19 mouse cellular contexts compared by ENCODE assay signal in the genomic region with DNA sequence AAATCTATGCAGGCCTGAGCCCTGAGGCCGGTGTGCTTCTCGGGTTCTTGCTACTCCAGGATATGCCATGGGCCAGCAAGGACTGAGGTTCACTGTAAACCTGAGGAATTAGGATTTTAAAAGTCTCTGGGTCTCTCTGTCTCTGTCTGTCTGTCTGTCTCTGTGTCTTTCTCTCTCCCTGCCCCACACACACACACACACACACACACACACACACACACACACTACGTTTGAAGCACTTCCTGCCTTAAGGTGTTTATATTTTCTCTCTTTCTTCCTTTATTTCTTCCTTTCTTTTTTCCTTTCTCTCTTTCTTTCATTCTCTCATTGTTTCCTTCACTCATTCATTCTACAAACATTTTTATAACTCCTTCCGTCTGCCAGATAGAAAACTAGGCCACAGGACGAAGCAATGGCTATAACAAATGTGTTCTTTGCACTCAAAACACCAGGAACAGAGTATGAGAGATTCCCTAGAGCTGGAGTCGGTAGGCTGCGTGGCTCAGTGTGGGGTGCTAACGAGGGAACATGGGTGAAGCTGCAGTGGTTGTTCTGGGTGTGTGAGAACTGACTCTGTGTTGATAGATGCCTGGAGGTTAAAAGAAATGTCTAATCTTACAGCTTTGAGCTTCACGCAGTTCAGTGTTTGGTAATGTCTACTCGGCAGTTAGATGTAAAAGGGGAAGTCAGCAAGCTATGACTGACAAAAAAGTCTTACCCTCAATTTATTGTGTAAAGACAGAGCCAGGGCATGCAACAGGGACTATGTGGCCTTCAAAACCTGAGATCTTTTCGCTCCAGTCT.
DNase-seq lines count a peak whose midpoint lies in the region; ATAC-seq lines count a peak whose summit lies in the region.
"Had no signal": no experiment of that assay in that cellular context is flagged by ENCODE, and none has a peak within 500 bp of the region (broad histone marks: within the 10 kb centered on the region; RNA-seq: fewer than 3 reads in every experiment).

No protein-coding gene starts in this region.

- 30% methylated on average over 11 of the region's 11 CpGs for WGBS in liver, embryonic 15.5 days (ENCODE audit: insufficient replicate concordance)
- 61% methylated on average over 11 of the region's 11 CpGs for WGBS in liver, embryonic 11.5 days
- 80% methylated on average over 11 of the region's 11 CpGs for WGBS in embryonic facial prominence, embryonic 10.5 days
- 83% methylated on average over 11 of the region's 11 CpGs for WGBS in midbrain, embryonic 14.5 days

- no peak overlapping the region for H3K4me2 ChIP-seq in liver, embryonic 15.5 days
- H3K4me2 ChIP-seq in liver, embryonic 11.5 days: no peak overlapping the region
- H3K4me2 ChIP-seq in midbrain, embryonic 14.5 days (ENCODE audit: low read length): no peak overlapping the region
- H3K4me2 ChIP-seq: forebrain, embryonic 15.5 days; lung, embryonic 14.5 days had no signal

- H3K36me3 ChIP-seq in liver, embryonic 15.5 days (replicated peaks): no peaks in the 10 kb centered on the region
- no peaks in the 10 kb centered on the region for H3K36me3 ChIP-seq in liver, embryonic 11.5 days (ENCODE audit: control insufficient read depth, insufficient read depth, low read length)
- H3K36me3 ChIP-seq in embryonic facial prominence, embryonic 10.5 days (replicated peaks): no peaks in the 10 kb centered on the region
- no peaks in the 10 kb centered on the region for H3K36me3 ChIP-seq in midbrain, embryonic 14.5 days (ENCODE audit: control insufficient read depth, insufficient read depth, low read length)
- H3K36me3 ChIP-seq: forebrain, embryonic 15.5 days had no signal

- 0 out of 2 replicates have a peak, but pooled peaks cover 4% of the 10 kb centered on the region for H3K4me1 ChIP-seq in liver, embryonic 15.5 days (replicated peaks)
- H3K4me1 ChIP-seq in liver, embryonic 11.5 days (replicated peaks; ENCODE audit: control insufficient read depth, insufficient read depth, low read length): no peaks in the 10 kb centered on the region
- peaks cover 16% of the 10 kb centered on the region for H3K4me1 ChIP-seq in embryonic facial prominence, embryonic 10.5 days
- peaks cover 7% of the 10 kb centered on the region; the same call in 1 of the 2 replicates for H3K4me1 ChIP-seq in midbrain, embryonic 14.5 days (ENCODE audit: control insufficient read depth, insufficient read depth, low read length)

- no peak overlapping the region for H3K4me3 ChIP-seq in liver, embryonic 15.5 days (replicated peaks)
- no peak overlapping the region for H3K4me3 ChIP-seq in liver, embryonic 11.5 days (ENCODE audit: low read depth, low read length)
- no peak overlapping the region for H3K4me3 ChIP-seq in embryonic facial prominence, embryonic 10.5 days
- H3K4me3 ChIP-seq in midbrain, embryonic 14.5 days (replicated peaks; ENCODE audit: low read depth, low read length): no peak overlapping the region
- H3K4me3 ChIP-seq: erythroblast, embryonic 14.5 days; forebrain, embryonic 15.5 days; gastrocnemius, adult 2 months had no signal

- no peak for ATAC-seq in liver, embryonic 15.5 days (ENCODE audit: insufficient read depth)
- ATAC-seq in liver, embryonic 11.5 days (replicated peaks; ENCODE audit: low FRiP score): no peak
- peak; percentile 91 for ATAC-seq in granulocyte monocyte progenitor cell, adult 5-6 weeks (replicated peaks; ENCODE audit: poor library complexity, severe bottlenecking)
- peak; percentile 84 for ATAC-seq in neutrophil, adult 5-6 weeks (ENCODE audit: extremely low read depth, insufficient number of reproducible peaks, low FRiP score, poor library complexity, severe bottlenecking)
- no peak for ATAC-seq in midbrain, embryonic 14.5 days (ENCODE audit: low FRiP score, low TSS enrichment)
- ATAC-seq: forebrain, embryonic 15.5 days; hindbrain, postnatal 0 days had no signal

- no peak for DNase-seq in liver, embryonic 11.5 days (ENCODE audit: low spot score)
- DNase-seq in CD4-positive helper T cell, adult 2 months (ENCODE audit: low read depth, low spot score): peak; percentile 53
- DNase-seq in neural tube, embryonic 10.5 days (ENCODE audit: extremely low spot score, low spot score): no peak
- no peak for DNase-seq in embryonic facial prominence, embryonic 10.5 days (ENCODE audit: low spot score)
- DNase-seq in midbrain, embryonic 14.5 days: no peak
- DNase-seq: adrenal gland, postnatal 36 days; cerebellum, postnatal 10 days; gastrocnemius, adult 2 months; kidney, adult 8-10 months; kidney, postnatal 36 days; layer of hippocampus, postnatal 36 days; left cerebral cortex, postnatal 4 days; lung, embryonic 14.5 days had no signal

- peak overlapping the region; percentile 63; the same call in 1 of the 2 replicates for H3K27ac ChIP-seq in liver, embryonic 15.5 days (replicated peaks)
- no peak overlapping the region for H3K27ac ChIP-seq in liver, embryonic 11.5 days (ENCODE audit: low read depth, low read length)
- H3K27ac ChIP-seq in embryonic facial prominence, embryonic 10.5 days (replicated peaks): no peak overlapping the region
- H3K27ac ChIP-seq in midbrain, embryonic 14.5 days (replicated peaks; ENCODE audit: low read depth, low read length): no peak overlapping the region
- H3K27ac ChIP-seq: forebrain, embryonic 15.5 days; gastrocnemius, adult 2 months; hindbrain, postnatal 0 days had no signal

- H3K9ac ChIP-seq in liver, embryonic 15.5 days: no peak overlapping the region
- no peak overlapping the region for H3K9ac ChIP-seq in liver, embryonic 11.5 days (ENCODE audit: low read depth, low read length)
- H3K9ac ChIP-seq in midbrain, embryonic 14.5 days (replicated peaks; ENCODE audit: low read length): no peak overlapping the region
- H3K9ac ChIP-seq: forebrain, embryonic 15.5 days; lung, embryonic 14.5 days had no signal

- no peaks in the 10 kb centered on the region for H3K27me3 ChIP-seq in liver, embryonic 15.5 days
- H3K27me3 ChIP-seq in liver, embryonic 11.5 days (replicated peaks; ENCODE audit: control insufficient read depth, insufficient read depth, low read length): no peaks in the 10 kb centered on the region
- no peaks in the 10 kb centered on the region for H3K27me3 ChIP-seq in embryonic facial prominence, embryonic 10.5 days (replicated peaks; ENCODE audit: low read depth, poor library complexity, severe bottlenecking)
- H3K27me3 ChIP-seq in midbrain, embryonic 14.5 days (ENCODE audit: control insufficient read depth, insufficient read depth, low read length): no peaks in the 10 kb centered on the region
- H3K27me3 ChIP-seq: forebrain, embryonic 15.5 days had no signal

- no peaks in the 10 kb centered on the region for H3K9me3 ChIP-seq in liver, embryonic 15.5 days (replicated peaks)
- no peaks in the 10 kb centered on the region for H3K9me3 ChIP-seq in liver, embryonic 11.5 days (ENCODE audit: control insufficient read depth, low read length)
- H3K9me3 ChIP-seq in embryonic facial prominence, embryonic 10.5 days: no peaks in the 10 kb centered on the region
- H3K9me3 ChIP-seq in midbrain, embryonic 14.5 days (ENCODE audit: control insufficient read depth, low read length): no peaks in the 10 kb centered on the region
- H3K9me3 ChIP-seq: forebrain, embryonic 15.5 days had no signal

Comparison
In these comparisons a context has a peak if more than half of its experiments do, and no peak if none do; other contexts are left out.
1. ATAC-seq: peak in granulocyte monocyte progenitor cell, adult 5-6 weeks (single experiment) and neutrophil, adult 5-6 weeks (single experiment); none in liver, embryonic 15.5 days (single experiment), liver, embryonic 11.5 days (single experiment) and midbrain, embryonic 14.5 days (single experiment).